ENCODE assay signal across 16 mouse cellular contexts in the genomic region with DNA sequence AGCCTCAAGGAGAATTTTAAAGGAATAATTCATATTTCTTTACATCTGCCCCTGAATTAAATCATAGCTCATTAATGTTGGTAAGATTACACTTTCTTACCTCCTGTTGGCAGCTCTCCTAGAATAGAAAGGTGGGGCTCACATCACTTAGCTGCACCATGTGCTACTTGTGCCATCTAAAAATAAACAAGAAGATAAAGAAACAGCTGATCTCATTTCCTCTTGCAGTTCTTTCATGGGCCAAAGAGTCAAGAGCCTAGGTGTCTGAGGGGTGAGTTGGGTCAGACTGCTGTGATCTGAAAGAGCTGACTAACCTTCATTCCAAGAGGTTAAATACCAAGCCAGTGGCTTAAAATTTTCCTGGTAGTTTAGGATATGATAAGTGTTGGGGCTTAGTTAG. TPM values are rescaled to one million over a fixed set of nuclear protein-coding genes. Genes with fewer than 3 reads are reported as not detected.
DNase-seq lines count a peak whose midpoint lies in the region; ATAC-seq and TF ChIP-seq lines count a peak whose summit lies in the region.
"Had no signal": no experiment of that assay in that cellular context is flagged by ENCODE, and none has a peak within 500 bp of the region (broad histone marks: within the 10 kb centered on the region; RNA-seq: fewer than 3 reads in every experiment).

No protein-coding gene starts in this region.

- H3K27ac ChIP-seq in bone marrow macrophage, adult 2 months (ENCODE audit: insufficient read depth, low read depth, low read length): peak overlapping the region; percentile 61; the same call in 1 of the 2 replicates
- H3K27ac ChIP-seq in heart, embryonic 13.5 days (replicated peaks): peak overlapping the region; percentile 80
- H3K27ac ChIP-seq: forebrain, embryonic 10.5 days; kidney, postnatal 0 days had no signal

- H3K4me3 ChIP-seq in bone marrow macrophage, adult 2 months (ENCODE audit: insufficient read depth, low read length): no peak overlapping the region
- H3K4me3 ChIP-seq in heart, embryonic 13.5 days: no peak overlapping the region
- H3K4me3 ChIP-seq: forebrain, embryonic 10.5 days had no signal

- no peaks in the 10 kb centered on the region for H3K36me3 ChIP-seq in heart, embryonic 13.5 days
- H3K36me3 ChIP-seq: forebrain, embryonic 10.5 days had no signal

- H3K4me1 ChIP-seq in bone marrow macrophage, adult 2 months (ENCODE audit: control insufficient read depth, insufficient read depth, low read length): peaks cover 29% of the 10 kb centered on the region
- H3K4me1 ChIP-seq in heart, embryonic 13.5 days: peaks cover 21% of the 10 kb centered on the region
- H3K4me1 ChIP-seq: forebrain, embryonic 10.5 days had no signal

- H3K9ac ChIP-seq in heart, embryonic 13.5 days: no peak overlapping the region

- no peak for ATAC-seq in heart, embryonic 13.5 days (ENCODE audit: extremely low read depth, insufficient number of reproducible peaks, low FRiP score, low TSS enrichment)
- ATAC-seq in megakaryocyte, adult 5-6 weeks (ENCODE audit: poor library complexity, severe bottlenecking): peak; percentile 59
- ATAC-seq: intestine, embryonic 16.5 days had no signal

- H3K9me3 ChIP-seq in heart, embryonic 13.5 days: no peaks in the 10 kb centered on the region
- H3K9me3 ChIP-seq: forebrain, embryonic 10.5 days had no signal

- no peak for TF ChIP-seq CTCF in bone marrow macrophage, adult 2 months (IDR thresholded peaks at IDR 0.05; ENCODE audit: low read depth, low read length)

- peak; percentile 12 for DNase-seq in CD4-positive, CD25-positive, alpha-beta regulatory T cell, adult 2 months (ENCODE audit: low read depth, low spot score)
- no peak for DNase-seq in kidney, postnatal 4 days
- DNase-seq in thymus, postnatal 36 days: no peak
- DNase-seq in layer of hippocampus, postnatal 10 days (ENCODE audit: low spot score in 2 of 2): no peak
- DNase-seq: adrenal gland, postnatal 14 days; cerebellum, adult 9-11 months; lung, postnatal 4 days; right cerebral cortex, postnatal 14 days; thymus, adult 18-20 months had no signal

- no peak overlapping the region for H3K4me2 ChIP-seq in heart, embryonic 13.5 days
- H3K4me2 ChIP-seq: liver, embryonic 11.5 days had no signal

- no peaks in the 10 kb centered on the region for H3K27me3 ChIP-seq in heart, embryonic 13.5 days (replicated peaks)

- TF ChIP-seq POLR2A in bone marrow macrophage, adult 2 months (IDR thresholded peaks at IDR 0.05; ENCODE audit: borderline replicate concordance, low read depth, low read length): no peak

RNA-seq across cellular contexts. Expression of a gene that starts 59.6 kb away (rescaled TPM):
- 0.11 and 0.12 TPM in 2 replicates for polyA plus RNA-seq in bone marrow macrophage, adult 2 months (2012; ENCODE audit: insufficient read depth, insufficient read length, missing spikeins)
- 3.2 and 3.4 TPM in 2 replicates for polyA plus RNA-seq in heart, embryonic 13.5 days (2015; fragmentation: Nextera tagmentation; extraction: Ambion mirVana)
- total RNA-seq in megakaryocyte, adult 5-6 weeks (2015): 0.40 and 0.80 TPM in 2 replicates
- 0.18 and 2.0 TPM in 2 replicates for total RNA-seq in megakaryocyte, adult 5-6 weeks (2017)
- 10 to 100 TPM; 29.8 to 36.6 TPM for total RNA-seq in layer of hippocampus, postnatal 10 days (2021)

Comparison
In these comparisons a context has a peak if more than half of its experiments do, and no peak if none do; other contexts are left out.
1. RNA of a gene that starts 59.6 kb away (total RNA-seq): 29.8 to 36.6 TPM in layer of hippocampus, postnatal 10 days; 0.18 to 2.0 TPM in megakaryocyte, adult 5-6 weeks; every median in the first group is over 10 times any median in the second.